Mouse (Mus musculus) bone marrow macrophage, adult 2 months (primary cell): Measurements from ENCODE around the gene Arhgap44.

ENCODE experiments used
- CTCF ChIP-seq: IDR thresholded peaks from 2 replicates; pipeline ENCODE4 v1.5.1; 2012; ENCODE audit warnings: low read depth, mild to moderate bottlenecking, low read length, moderate library complexity
- POLR2A ChIP-seq: IDR thresholded peaks from 2 replicates; pipeline ENCODE4 v1.6.1; 2012; ENCODE audit warnings: mild to moderate bottlenecking, low read depth, low read length, borderline replicate concordance

DNA sequence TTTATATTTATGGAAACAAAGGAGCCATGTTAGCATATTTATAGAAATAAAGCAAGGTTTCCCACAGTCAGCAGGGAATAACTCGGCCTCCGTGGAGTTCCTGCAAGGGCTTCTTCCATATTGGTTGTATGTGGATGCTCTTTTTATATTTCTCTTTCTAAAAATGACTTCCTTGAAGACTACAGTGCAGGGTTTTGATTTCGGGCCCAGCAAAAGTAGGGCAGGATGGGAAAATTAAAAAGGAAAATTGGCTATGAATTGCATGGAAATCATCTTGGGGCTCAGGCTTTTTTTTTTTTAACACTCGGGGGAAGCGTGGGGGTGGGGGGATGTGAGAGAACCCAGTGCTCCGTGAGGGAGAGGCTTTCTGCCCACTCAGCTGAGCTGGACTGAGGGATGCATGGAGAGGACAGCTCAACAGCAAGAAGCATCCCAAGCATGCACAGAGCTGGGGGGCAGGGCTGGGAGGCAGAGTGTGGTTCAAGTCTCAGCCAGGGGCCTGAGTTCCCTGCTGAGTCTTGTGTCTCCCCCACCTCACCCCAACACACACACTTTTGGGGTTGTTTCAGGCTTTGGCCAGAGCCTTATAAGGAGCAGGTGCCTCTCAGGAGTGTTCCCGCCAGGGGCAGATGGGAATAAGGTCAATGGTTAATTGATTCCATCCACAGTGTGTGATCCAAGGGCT lies 104.4 kb downstream of the Arhgap44 start:
- no peak for TF ChIP-seq CTCF
- no peak for TF ChIP-seq POLR2A
